Mouse (Mus musculus): ENCODE data around the gene Ttpal. TPM values are rescaled to one million over a fixed set of nuclear protein-coding genes. Genes with fewer than 3 reads are reported as not detected.

Ttpal gene
- polyA plus RNA-seq (2012; rRNA removed), result 57.9 and 67.7 TPM in 2 replicates

DNA sequence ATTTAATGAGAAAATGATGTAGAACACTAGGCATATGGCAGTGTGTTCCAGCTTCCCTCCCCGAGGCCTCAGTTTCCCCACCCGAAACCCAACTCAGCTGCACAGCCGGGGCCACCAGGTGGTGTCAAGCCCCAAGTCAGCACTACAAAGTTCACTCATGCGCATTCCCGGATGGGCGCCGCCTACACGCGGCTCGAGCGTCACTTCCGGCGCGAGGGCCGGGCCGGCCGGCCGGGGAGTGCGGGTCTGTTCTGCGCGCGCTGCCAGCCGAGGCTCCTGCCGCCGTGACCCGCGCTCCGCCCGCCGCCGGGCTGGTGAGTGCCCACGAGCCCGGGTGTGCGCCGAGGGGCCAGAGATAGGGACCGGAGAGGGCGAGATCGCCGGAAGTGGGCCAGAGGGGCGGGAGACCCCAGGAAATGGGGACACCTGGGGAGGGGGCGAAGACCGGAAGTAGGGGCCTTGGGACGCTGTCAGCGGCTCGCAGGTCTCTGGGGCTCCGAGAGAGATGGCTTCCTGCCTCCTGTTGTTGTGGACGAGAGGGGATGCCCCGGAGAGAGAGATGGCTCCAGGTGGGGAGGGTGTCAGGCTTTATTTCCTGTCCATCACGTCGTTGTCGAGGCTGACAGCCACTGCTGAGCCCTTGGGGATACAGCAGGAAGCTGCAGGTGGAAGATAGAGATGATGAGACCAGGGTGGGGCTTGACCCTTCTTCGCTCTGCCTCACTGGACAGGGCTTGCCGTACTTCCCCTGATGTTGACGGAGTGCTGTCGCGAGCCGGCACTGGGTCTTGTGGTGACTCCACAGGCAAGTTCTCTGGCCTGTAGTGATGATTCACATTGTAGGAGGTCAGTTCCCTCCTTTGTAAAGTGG is at the start of gene Ttpal:
TSS of gene Ttpal (plus strand) at position 214 of the 871 bp plus-strand sequence.
- WGBS, result under 1% methylated on average over 57 of the region's 57 CpGs
- Histone ChIP-seq H3K4me3 (ENCODE audit: extremely low read depth, insufficient read depth, insufficient read length) (peak within 1 kb of the TSS; percentile 79), H3K4me1 (ENCODE audit: control insufficient read depth, insufficient read depth, insufficient read length) (peaks cover 22% of the 10 kb centered on the region; the same call in 1 of the 2 replicates), H3K27ac (ENCODE audit: insufficient read depth, low read length) (peak within 1 kb of the TSS; percentile 99), H3K36me3 (ENCODE audit: control insufficient read depth, insufficient read depth, low read length) (peaks cover 3% of the 10 kb centered on the region), H3K27me3 (ENCODE audit: control insufficient read depth, insufficient read depth, low read length) (no peaks in the 10 kb centered on the region)
- TF ChIP-seq CTCF (IDR thresholded peaks at IDR 0.05; ENCODE audit: extremely low read depth, insufficient read depth, insufficient read length, insufficient replicate concordance) (peak; percentile 67; the same call in 1 of the 2 replicates), POLR2A (IDR thresholded peaks at IDR 0.05; ENCODE audit: low read depth, low read length) (peak; percentile 75)
- DNase-seq (ENCODE audit: low read depth in 1 of 2, low spot score in 2 of 2), result peak; percentile 88 to 89

- no peak overlapping the region for H3K4me3 ChIP-seq (ENCODE audit: extremely low read depth, insufficient read depth, insufficient read length)
- 29% methylated on average over 8 of the region's 8 CpGs for WGBS
- no peaks in the 10 kb centered on the region for H3K4me1 ChIP-seq (ENCODE audit: control insufficient read depth, insufficient read depth, insufficient read length)
- no peak overlapping the region for H3K27ac ChIP-seq (ENCODE audit: insufficient read depth, low read length)
- TF ChIP-seq POLR2A (IDR thresholded peaks at IDR 0.05; ENCODE audit: low read depth, low read length), result no peak
- no peak for TF ChIP-seq CTCF (IDR thresholded peaks at IDR 0.05; ENCODE audit: extremely low read depth, insufficient read depth, insufficient read length, insufficient replicate concordance)
- DNase-seq (ENCODE audit: low read depth in 1 of 2, low spot score in 2 of 2), result no peak
- H3K27me3 ChIP-seq (ENCODE audit: control insufficient read depth, insufficient read depth, low read length), result no peaks in the 10 kb centered on the region
- no peaks in the 10 kb centered on the region for H3K36me3 ChIP-seq (ENCODE audit: control insufficient read depth, insufficient read depth, low read length)
Measured at GRCm38 (mm10) chr2:163552518-163552929, 49.6 kb upstream of the Ttpal start.

GRCm38 (mm10) chr2:163554425-163554982 is 47.6 kb upstream of the Ttpal start:
- TF ChIP-seq CTCF (IDR thresholded peaks at IDR 0.05; ENCODE audit: extremely low read depth, insufficient read depth, insufficient read length, insufficient replicate concordance) (no peak), POLR2A (IDR thresholded peaks at IDR 0.05; ENCODE audit: low read depth, low read length) (no peak)
- Histone ChIP-seq H3K27me3 (ENCODE audit: control insufficient read depth, insufficient read depth, low read length) (no peaks in the 10 kb centered on the region), H3K4me1 (ENCODE audit: control insufficient read depth, insufficient read depth, insufficient read length) (no peaks in the 10 kb centered on the region), H3K4me3 (ENCODE audit: extremely low read depth, insufficient read depth, insufficient read length) (no peak overlapping the region), H3K27ac (ENCODE audit: insufficient read depth, low read length) (no peak overlapping the region), H3K36me3 (ENCODE audit: control insufficient read depth, insufficient read depth, low read length) (no peaks in the 10 kb centered on the region)
- WGBS, result 82% methylated on average over 4 of the region's 4 CpGs
- no peak for DNase-seq (ENCODE audit: low read depth in 1 of 2, low spot score in 2 of 2)

GRCm38 (mm10) chr2:163554996-163555395 is 47.1 kb upstream of the Ttpal start:
- H3K4me1 ChIP-seq (ENCODE audit: control insufficient read depth, insufficient read depth, insufficient read length), result no peaks in the 10 kb centered on the region
- DNase-seq (ENCODE audit: low read depth in 1 of 2, low spot score in 2 of 2), result no peak
- 82% methylated on average over 6 of the region's 6 CpGs for WGBS
- no peaks in the 10 kb centered on the region for H3K36me3 ChIP-seq (ENCODE audit: control insufficient read depth, insufficient read depth, low read length)
- no peaks in the 10 kb centered on the region for H3K27me3 ChIP-seq (ENCODE audit: control insufficient read depth, insufficient read depth, low read length)
- no peak overlapping the region for H3K4me3 ChIP-seq (ENCODE audit: extremely low read depth, insufficient read depth, insufficient read length)
- no peak overlapping the region for H3K27ac ChIP-seq (ENCODE audit: insufficient read depth, low read length)
- TF ChIP-seq POLR2A (IDR thresholded peaks at IDR 0.05; ENCODE audit: low read depth, low read length) (no peak), CTCF (IDR thresholded peaks at IDR 0.05; ENCODE audit: extremely low read depth, insufficient read depth, insufficient read length, insufficient replicate concordance) (no peak)

DNA sequence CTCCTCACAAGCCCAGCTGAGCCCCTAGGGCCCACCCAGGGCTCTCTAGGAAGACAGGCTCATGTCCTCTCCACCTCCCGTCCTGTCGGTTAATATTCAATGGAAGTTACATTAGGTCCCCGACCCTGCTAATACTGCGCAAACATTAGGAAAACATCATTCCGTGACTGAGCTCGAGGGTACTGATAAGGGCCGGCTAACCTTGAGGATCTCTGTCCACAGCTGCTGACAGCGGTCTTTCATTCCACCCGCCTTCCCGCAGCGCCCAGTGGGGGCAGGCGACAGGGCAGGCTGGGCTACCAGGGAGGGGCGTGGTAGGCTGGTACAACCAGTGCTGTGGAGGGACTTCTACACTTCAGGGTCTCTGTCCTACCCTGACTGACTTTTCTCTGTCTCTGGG is 46.7 kb upstream of the Ttpal start:
- Histone ChIP-seq H3K27me3 (ENCODE audit: control insufficient read depth, insufficient read depth, low read length) (no peaks in the 10 kb centered on the region), H3K4me3 (ENCODE audit: extremely low read depth, insufficient read depth, insufficient read length) (no peak overlapping the region), H3K27ac (ENCODE audit: insufficient read depth, low read length) (no peak overlapping the region), H3K4me1 (ENCODE audit: control insufficient read depth, insufficient read depth, insufficient read length) (no peaks in the 10 kb centered on the region), H3K36me3 (ENCODE audit: control insufficient read depth, insufficient read depth, low read length) (no peaks in the 10 kb centered on the region)
- 87% methylated on average over 13 of the region's 13 CpGs for WGBS
- DNase-seq (ENCODE audit: low read depth in 1 of 2, low spot score in 2 of 2), result no peak
- TF ChIP-seq CTCF (IDR thresholded peaks at IDR 0.05; ENCODE audit: extremely low read depth, insufficient read depth, insufficient read length, insufficient replicate concordance), result no peak
- no peak for TF ChIP-seq POLR2A (IDR thresholded peaks at IDR 0.05; ENCODE audit: low read depth, low read length)

- no peak overlapping the region for H3K4me3 ChIP-seq (ENCODE audit: extremely low read depth, insufficient read depth, insufficient read length)
- TF ChIP-seq POLR2A (IDR thresholded peaks at IDR 0.05; ENCODE audit: low read depth, low read length) (no peak), CTCF (IDR thresholded peaks at IDR 0.05; ENCODE audit: extremely low read depth, insufficient read depth, insufficient read length, insufficient replicate concordance) (no peak)
- H3K36me3 ChIP-seq (ENCODE audit: control insufficient read depth, insufficient read depth, low read length), result no peaks in the 10 kb centered on the region
- H3K27me3 ChIP-seq (ENCODE audit: control insufficient read depth, insufficient read depth, low read length), result no peaks in the 10 kb centered on the region
- H3K27ac ChIP-seq (ENCODE audit: insufficient read depth, low read length), result no peak overlapping the region
- WGBS, result 95% methylated on average over 1 of the region's 1 CpGs
- no peaks in the 10 kb centered on the region for H3K4me1 ChIP-seq (ENCODE audit: control insufficient read depth, insufficient read depth, insufficient read length)
- DNase-seq (ENCODE audit: low read depth in 1 of 2, low spot score in 2 of 2), result no peak
Measured at GRCm38 (mm10) chr2:163558548-163558947, 43.6 kb upstream of the Ttpal start.

Data from spleen, adult 2 months (tissue).